ENCODE assay signal across 28 mouse cellular contexts in the genomic region with DNA sequence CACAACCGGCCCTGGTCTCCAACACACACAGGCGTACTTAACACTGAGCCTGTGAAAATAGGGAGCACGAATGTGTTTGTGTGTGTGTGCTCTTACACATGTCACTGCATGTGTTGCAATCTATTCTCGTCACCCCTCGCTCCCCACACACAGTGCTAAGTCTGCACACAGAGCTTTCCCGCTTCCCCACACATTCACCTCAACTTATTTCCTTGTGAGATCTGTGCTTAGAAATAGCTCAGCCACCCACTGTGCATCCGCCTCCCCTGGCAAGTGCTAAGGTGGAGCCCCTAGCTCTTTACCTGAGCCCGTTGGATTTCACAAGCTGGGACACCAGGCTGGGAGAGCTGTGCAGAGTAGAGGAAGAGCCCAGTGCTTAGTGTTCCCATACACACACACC. TPM values are rescaled to one million over a fixed set of nuclear protein-coding genes. Genes with fewer than 3 reads are reported as not detected.
DNase-seq lines count a peak whose midpoint lies in the region; TF ChIP-seq lines count a peak whose summit lies in the region.
"Had no signal": no experiment of that assay in that cellular context is flagged by ENCODE, and none has a peak within 500 bp of the region (broad histone marks: within the 10 kb centered on the region; RNA-seq: fewer than 3 reads in every experiment).

No protein-coding gene starts in this region.

- no peaks in the 10 kb centered on the region for H3K27me3 ChIP-seq in heart, adult 2 months (ENCODE audit: control insufficient read depth, insufficient read depth, low read length)

- TF ChIP-seq POLR2A in heart, adult 2 months (IDR thresholded peaks at IDR 0.05; ENCODE audit: insufficient read depth, low read depth, low read length) = no peak

- no peaks in the 10 kb centered on the region for H3K79me2 ChIP-seq in heart, adult 2 months (replicated peaks; ENCODE audit: control insufficient read depth, insufficient read depth, low read length)

- WGBS in heart, adult 2 months = 76% methylated on average over 8 of the region's 8 CpGs

- TF ChIP-seq CTCF in heart, adult 2 months (IDR thresholded peaks at IDR 0.05) = no peak

- peak; percentile 32 to 70 for DNase-seq in frontal cortex, postnatal 36 days (ENCODE audit: low spot score in 2 of 2)
- DNase-seq in frontal cortex, postnatal 10 days (ENCODE audit: low spot score in 2 of 2) = no peak
- DNase-seq in right cerebral cortex, adult 18-20 months = peak; percentile 59
- no peak for DNase-seq in right cerebral cortex, postnatal 4 days
- DNase-seq in right cerebral cortex, postnatal 14 days = peak; percentile 21
- peak; percentile 83 for DNase-seq in telencephalon, adult 2 months (ENCODE audit: low read depth, low spot score)
- DNase-seq in layer of hippocampus, adult 9-11 months = no peak
- DNase-seq in heart, adult 2 months = no peak
- DNase-seq: adrenal gland, adult 2 months; adrenal gland, postnatal 14 days; cerebellum, adult 11-12 months; cerebellum, adult 9-10 months; cerebellum, postnatal 25 days; gastrocnemius, adult 2 months; gastrocnemius, postnatal 14 days; heart, adult 11 months; heart, postnatal 14 days; heart, postnatal 4 days had no signal

- no peak for TF ChIP-seq EP300 in heart, adult 2 months (IDR thresholded peaks at IDR 0.05; ENCODE audit: insufficient read depth, low read depth, low read length)

- no peak overlapping the region for H3K27ac ChIP-seq in heart, adult 2 months
- H3K27ac ChIP-seq: embryonic facial prominence, embryonic 12.5 days; embryonic facial prominence, embryonic 15.5 days; gastrocnemius, adult 2 months; heart, embryonic 13.5 days; hindbrain, embryonic 14.5 days; hindbrain, postnatal 0 days had no signal

- no peaks in the 10 kb centered on the region for H3K4me1 ChIP-seq in heart, adult 2 months (ENCODE audit: control insufficient read depth, insufficient read depth, low read length)
- H3K4me1 ChIP-seq: embryonic facial prominence, embryonic 12.5 days; embryonic facial prominence, embryonic 15.5 days; heart, embryonic 13.5 days had no signal

- H3K4me3 ChIP-seq in heart, adult 2 months = no peak overlapping the region
- H3K4me3 ChIP-seq: embryonic facial prominence, embryonic 12.5 days; embryonic facial prominence, embryonic 15.5 days; gastrocnemius, adult 2 months; heart, embryonic 13.5 days had no signal

- intact Hi-C loops in heart, adult 2 months (cut with DNase I) = no loop called here

- no peaks in the 10 kb centered on the region for H3K36me3 ChIP-seq in heart, adult 2 months (ENCODE audit: control insufficient read depth, insufficient read depth, low read length)
- H3K36me3 ChIP-seq: embryonic facial prominence, embryonic 12.5 days; embryonic facial prominence, embryonic 15.5 days; heart, embryonic 13.5 days had no signal

- H3K9ac ChIP-seq in heart, adult 2 months (ENCODE audit: low read depth, low read length) = no peak overlapping the region
- H3K9ac ChIP-seq: embryonic facial prominence, embryonic 12.5 days; embryonic facial prominence, embryonic 15.5 days; heart, embryonic 13.5 days; hindbrain, embryonic 14.5 days had no signal

RNA-seq across cellular contexts. Expression of gene Kcnip3, which starts 23.1 kb away (rescaled TPM):
- total RNA-seq in heart, adult 2 months (2021) = 1 to 10 TPM; 1.1 to 1.3 TPM
- polyA plus RNA-seq in heart, adult 2 months (2012; rRNA removed) = 1.2 and 1.3 TPM in 2 replicates
- total RNA-seq: MEL had no signal
- polyA plus RNA-seq: CD4-positive, CD25-positive, alpha-beta regulatory T cell, adult 4 months had no signal

RNA-seq across cellular contexts. Expression of gene Prom2, which starts 42.5 kb away (rescaled TPM):
- not detected for total RNA-seq in heart, adult 2 months (2021)
- polyA plus RNA-seq in heart, adult 2 months (2012; rRNA removed) = 0.06 and 0.14 TPM in 2 replicates
- total RNA-seq: common myeloid progenitor, adult 5-6 weeks; gastrocnemius, adult 2 months; gastrocnemius, postnatal 14 days; gastrocnemius, postnatal 4 days; heart, postnatal 14 days; MEL had no signal
- polyA plus RNA-seq: C2C12; CD4-positive, CD25-positive, alpha-beta regulatory T cell, adult 4 months had no signal

RNA-seq across cellular contexts. Expression of gene Fahd2a, which starts 54.4 kb away (rescaled TPM):
- total RNA-seq in heart, adult 2 months (2021) = 10 to 100 TPM; 42.5 to 44.5 TPM
- 34.5 and 40.3 TPM in 2 replicates for polyA plus RNA-seq in heart, adult 2 months (2012; rRNA removed)

Comparison
In these comparisons a context has a peak if more than half of its experiments do, and no peak if none do; other contexts are left out.
1. DNase-seq: peak in frontal cortex, postnatal 36 days (2 of 2), right cerebral cortex, adult 18-20 months (single experiment), right cerebral cortex, postnatal 14 days (single experiment) and telencephalon, adult 2 months (single experiment); none in frontal cortex, postnatal 10 days (0 of 2), right cerebral cortex, postnatal 4 days (single experiment), layer of hippocampus, adult 9-11 months (single experiment) and heart, adult 2 months (0 of 2).